Mouse (Mus musculus) lung, postnatal 0 days (tissue): ENCODE measurements around the gene Vps36.

Experiments used
- CTCF ChIP-seq: IDR thresholded peaks from 2 replicates; pipeline ENCODE4 v1.5.1; 2016; ENCODE audit warnings: antibody characterized with exemption, mild to moderate bottlenecking
- EP300 ChIP-seq: IDR thresholded peaks from 2 replicates; pipeline ENCODE4 v1.6.1; 2016; ENCODE audit warnings: antibody characterized with exemption, mild to moderate bottlenecking, control low read depth

- TF ChIP-seq CTCF (no peak), EP300 (no peak)
Observed at GRCm38 (mm10) chr8:22266809-22267208, 74.2 kb downstream of the Vps36 start.
